ENCODE assay signal across 33 mouse cellular contexts in the genomic region with DNA sequence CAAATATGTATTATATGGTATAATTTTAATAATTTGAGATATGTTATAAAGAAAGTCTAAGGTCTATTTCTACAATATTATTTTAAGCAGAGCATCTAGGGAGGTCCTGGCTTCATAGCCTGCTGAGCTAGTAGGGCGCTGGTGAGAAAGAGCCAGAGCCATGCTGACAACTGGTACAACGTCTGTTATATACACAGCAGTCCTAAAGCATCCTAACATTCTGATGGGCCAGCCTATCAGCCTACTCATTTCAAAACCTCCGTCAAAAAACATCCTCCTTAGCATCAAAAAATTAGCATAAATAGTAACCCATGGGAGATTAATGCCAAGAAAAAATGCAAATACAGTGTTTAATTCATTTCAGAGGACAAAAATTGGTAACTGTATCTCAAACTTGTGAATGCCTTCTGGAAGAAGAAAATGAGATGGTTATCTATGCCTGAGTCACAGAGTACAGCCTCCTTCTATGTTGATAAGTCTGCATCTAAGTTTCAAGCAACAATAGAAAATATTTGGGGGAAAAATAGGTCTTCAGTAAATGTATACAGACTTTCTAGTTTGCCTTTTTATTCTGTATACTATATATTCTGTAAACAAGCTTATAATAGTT. TPM values are rescaled to one million over a fixed set of nuclear protein-coding genes. Genes with fewer than 3 reads are reported as not detected.
DNase-seq lines count a peak whose midpoint lies in the region; ATAC-seq and TF ChIP-seq lines count a peak whose summit lies in the region.
"Had no signal": no experiment of that assay in that cellular context is flagged by ENCODE, and none has a peak within 500 bp of the region (broad histone marks: within the 10 kb centered on the region; RNA-seq: fewer than 3 reads in every experiment).

No protein-coding gene starts in this region.

- no peak overlapping the region for H3K4me3 ChIP-seq in forebrain, embryonic 13.5 days
- no peak overlapping the region for H3K4me3 ChIP-seq in forebrain, embryonic 11.5 days (ENCODE audit: low read depth, low read length)
- H3K4me3 ChIP-seq in forebrain, postnatal 0 days (ENCODE audit: low read depth, low read length), result no peak overlapping the region
- no peak overlapping the region for H3K4me3 ChIP-seq in intestine, postnatal 0 days (ENCODE audit: low read depth, low read length)
- H3K4me3 ChIP-seq: heart, adult 2 months; heart, embryonic 10.5 days; heart, embryonic 13.5 days; hindbrain, embryonic 15.5 days had no signal

- H3K36me3 ChIP-seq in forebrain, embryonic 13.5 days (ENCODE audit: poor library complexity, severe bottlenecking), result peaks cover 19% of the 10 kb centered on the region
- H3K36me3 ChIP-seq in forebrain, embryonic 11.5 days (ENCODE audit: control insufficient read depth, insufficient read depth, low read length), result no peaks in the 10 kb centered on the region
- peaks cover 4% of the 10 kb centered on the region; the same call in 1 of the 2 replicates for H3K36me3 ChIP-seq in forebrain, postnatal 0 days (ENCODE audit: insufficient read depth)
- H3K36me3 ChIP-seq in intestine, postnatal 0 days (ENCODE audit: control insufficient read depth, insufficient read depth), result no peaks in the 10 kb centered on the region
- H3K36me3 ChIP-seq: heart, embryonic 10.5 days had no signal

- H3K9me3 ChIP-seq in forebrain, embryonic 13.5 days (replicated peaks), result no peaks in the 10 kb centered on the region
- H3K9me3 ChIP-seq in forebrain, embryonic 11.5 days (ENCODE audit: control insufficient read depth, low read length), result no peaks in the 10 kb centered on the region
- H3K9me3 ChIP-seq in forebrain, postnatal 0 days (ENCODE audit: low read length), result no peaks in the 10 kb centered on the region
- no peaks in the 10 kb centered on the region for H3K9me3 ChIP-seq in intestine, postnatal 0 days (ENCODE audit: control insufficient read depth)
- H3K9me3 ChIP-seq: heart, embryonic 10.5 days; heart, embryonic 13.5 days; hindbrain, embryonic 15.5 days had no signal

- 79% methylated on average over 3 of the region's 3 CpGs for WGBS in forebrain, embryonic 13.5 days
- 92% methylated on average over 3 of the region's 3 CpGs for WGBS in forebrain, embryonic 11.5 days
- 46% methylated on average over 3 of the region's 3 CpGs for WGBS in forebrain, postnatal 0 days
- 85% methylated on average over 3 of the region's 3 CpGs for WGBS in intestine, postnatal 0 days

- no peak for TF ChIP-seq POLR2A in brain, embryonic 14.5 days (IDR thresholded peaks at IDR 0.05; ENCODE audit: borderline replicate concordance, extremely low read depth, insufficient read depth, insufficient read length, poor library complexity, severe bottlenecking)

- peak; percentile 83 for ATAC-seq in forebrain, embryonic 13.5 days
- ATAC-seq in forebrain, embryonic 11.5 days (replicated peaks; ENCODE audit: low FRiP score), result no peak
- ATAC-seq in frontal cortex, adult (ENCODE audit: low TSS enrichment), result peak; percentile 69
- peak; percentile 76 for ATAC-seq in forebrain, postnatal 0 days
- no peak for ATAC-seq in intestine, postnatal 0 days
- ATAC-seq: Patski had no signal

- H3K4me1 ChIP-seq in forebrain, embryonic 13.5 days, result no peaks in the 10 kb centered on the region
- H3K4me1 ChIP-seq in forebrain, embryonic 11.5 days (replicated peaks; ENCODE audit: control insufficient read depth, insufficient read depth, low read length), result no peaks in the 10 kb centered on the region
- no peaks in the 10 kb centered on the region for H3K4me1 ChIP-seq in forebrain, postnatal 0 days (ENCODE audit: insufficient read depth)
- H3K4me1 ChIP-seq in intestine, postnatal 0 days (replicated peaks; ENCODE audit: control insufficient read depth, insufficient read depth, low read length), result no peaks in the 10 kb centered on the region
- H3K4me1 ChIP-seq: heart, embryonic 10.5 days; heart, embryonic 13.5 days; hindbrain, embryonic 15.5 days had no signal

- no peak for TF ChIP-seq CTCF in brain, embryonic 14.5 days (IDR thresholded peaks at IDR 0.05; ENCODE audit: borderline replicate concordance, extremely low read depth, insufficient read depth, insufficient read length)
- TF ChIP-seq CTCF in forebrain, postnatal 0 days (IDR thresholded peaks at IDR 0.05; ENCODE audit: low read depth), result no peak
- no peak for TF ChIP-seq CTCF in intestine, postnatal 0 days (IDR thresholded peaks at IDR 0.05; ENCODE audit: low read depth)

- no peak overlapping the region for H3K27ac ChIP-seq in forebrain, embryonic 13.5 days
- H3K27ac ChIP-seq in forebrain, embryonic 11.5 days (ENCODE audit: low read depth, low read length), result no peak overlapping the region
- H3K27ac ChIP-seq in forebrain, postnatal 0 days (ENCODE audit: low read depth, low read length), result 0 out of 2 replicates have a peak overlapping the region, but pooled peaks have one; percentile 29
- H3K27ac ChIP-seq in intestine, postnatal 0 days (ENCODE audit: low read depth, low read length), result no peak overlapping the region
- H3K27ac ChIP-seq: heart, adult 2 months; heart, embryonic 10.5 days; heart, embryonic 13.5 days; hindbrain, embryonic 15.5 days had no signal

- no peak overlapping the region for H3K4me2 ChIP-seq in forebrain, embryonic 13.5 days
- no peak overlapping the region for H3K4me2 ChIP-seq in forebrain, embryonic 11.5 days (ENCODE audit: low read depth, low read length, severe bottlenecking)
- no peak overlapping the region for H3K4me2 ChIP-seq in forebrain, postnatal 0 days (ENCODE audit: low read depth)
- H3K4me2 ChIP-seq in intestine, postnatal 0 days (replicated peaks; ENCODE audit: low read depth), result no peak overlapping the region
- H3K4me2 ChIP-seq: heart, embryonic 13.5 days; hindbrain, embryonic 15.5 days had no signal

- no peaks in the 10 kb centered on the region for H3K27me3 ChIP-seq in forebrain, embryonic 13.5 days
- H3K27me3 ChIP-seq in forebrain, embryonic 11.5 days (ENCODE audit: control insufficient read depth, insufficient read depth, low read length), result no peaks in the 10 kb centered on the region
- no peaks in the 10 kb centered on the region for H3K27me3 ChIP-seq in forebrain, postnatal 0 days (ENCODE audit: insufficient read depth, low read length)
- no peaks in the 10 kb centered on the region for H3K27me3 ChIP-seq in intestine, postnatal 0 days (replicated peaks; ENCODE audit: control insufficient read depth, insufficient read depth, low read length)
- H3K27me3 ChIP-seq: heart, embryonic 13.5 days; hindbrain, embryonic 15.5 days; Patski had no signal

- H3K9ac ChIP-seq in forebrain, embryonic 13.5 days, result no peak overlapping the region
- H3K9ac ChIP-seq in forebrain, embryonic 11.5 days (ENCODE audit: low read length), result no peak overlapping the region
- no peak overlapping the region for H3K9ac ChIP-seq in forebrain, postnatal 0 days
- H3K9ac ChIP-seq in intestine, postnatal 0 days (ENCODE audit: low read depth, low read length), result no peak overlapping the region
- H3K9ac ChIP-seq: heart, embryonic 13.5 days; hindbrain, embryonic 15.5 days had no signal

- DNase-seq in forebrain, embryonic 11.5 days (ENCODE audit: low spot score), result no peak
- no peak for DNase-seq in frontal cortex, postnatal 10 days (ENCODE audit: low spot score in 2 of 2)
- peak; percentile 39 for DNase-seq in brain, embryonic 14.5 days (ENCODE audit: low read depth)
- peak; percentile 6 for DNase-seq in forebrain, postnatal 0 days
- no peak for DNase-seq in gastrocnemius, adult 8-10 months (ENCODE audit: low spot score in 2 of 2)
- DNase-seq: adrenal gland, postnatal 10 days; adrenal gland, postnatal 36 days; cerebellum, adult 18-20 months; cerebellum, adult 9-10 months; cerebellum, postnatal 14 days; gastrocnemius, postnatal 10 days; gastrocnemius, postnatal 36 days; heart, adult 2 months; heart, postnatal 14 days; heart, postnatal 4 days; kidney, adult 11 months; kidney, adult 9 months had no signal

RNA-seq across cellular contexts. Expression of a gene that starts 33.6 kb away (rescaled TPM):
- 10.2 and 13.4 TPM in 2 replicates for polyA plus RNA-seq in forebrain, embryonic 13.5 days (2015; fragmentation: Nextera tagmentation; extraction: Ambion mirVana)
- 9.7 and 12.9 TPM in 2 replicates for polyA plus RNA-seq in forebrain, embryonic 11.5 days (2014; fragmentation: Nextera tagmentation; extraction: Ambion mirVana)
- polyA plus RNA-seq in brain, embryonic 14.5 days (2012; rRNA removed), result 12.8 and 13.1 TPM in 2 replicates
- 18.5 and 24.9 TPM in 2 replicates for total RNA-seq in forebrain, postnatal 0 days (2014; rRNA removed)
- polyA plus RNA-seq in forebrain, postnatal 0 days (2015; fragmentation: Nextera tagmentation; extraction: Ambion mirVana), result 11.5 and 14.3 TPM in 2 replicates
- 1 to 10 TPM; 7.9 to 8.7 (median 8.2) TPM for total RNA-seq in gastrocnemius, adult 8-10 months (2022)
- polyA plus RNA-seq in intestine, postnatal 0 days (2015; fragmentation: Nextera tagmentation; extraction: Ambion mirVana), result 3.6 TPM in 2 replicates

RNA-seq across cellular contexts. Expression of a gene that starts 33.6 kb away (rescaled TPM):
- polyA plus RNA-seq in forebrain, embryonic 13.5 days (2015; fragmentation: Nextera tagmentation; extraction: Ambion mirVana), result not detected in 2 replicates
- polyA plus RNA-seq in forebrain, embryonic 11.5 days (2014; fragmentation: Nextera tagmentation; extraction: Ambion mirVana), result not detected in 2 replicates
- not detected in 2 replicates for polyA plus RNA-seq in brain, embryonic 14.5 days (2012; rRNA removed)
- total RNA-seq in forebrain, postnatal 0 days (2014; rRNA removed), result not detected in 2 replicates
- polyA plus RNA-seq in forebrain, postnatal 0 days (2015; fragmentation: Nextera tagmentation; extraction: Ambion mirVana), result 0.08 and 0.24 TPM in 2 replicates
- not detected for total RNA-seq in gastrocnemius, adult 8-10 months (2022)
- not detected in 2 replicates for polyA plus RNA-seq in intestine, postnatal 0 days (2015; fragmentation: Nextera tagmentation; extraction: Ambion mirVana)
- total RNA-seq: adrenal gland, adult 18-20 months; adrenal gland, postnatal 10 days; adrenal gland, postnatal 36 days; ES-E14; gastrocnemius, postnatal 10 days; gastrocnemius, postnatal 36 days; granulocyte monocyte progenitor cell, adult 5-6 weeks; heart, adult 2 months; heart, postnatal 14 days; heart, postnatal 4 days had no signal
- polyA plus RNA-seq: embryonic facial prominence, embryonic 11.5 days; embryonic facial prominence, embryonic 14.5 days; frontal cortex, adult 2 months; heart, adult 2 months; heart, embryonic 10.5 days; heart, embryonic 13.5 days; heart, embryonic 16.5 days; hindbrain, embryonic 11.5 days; hindbrain, embryonic 15.5 days; intestine, embryonic 14.5 days; Patski had no signal

Comparison
In these comparisons a context has a peak if more than half of its experiments do, and no peak if none do; other contexts are left out.
1. ATAC-seq: peak in forebrain, embryonic 13.5 days (single experiment), frontal cortex, adult (single experiment) and forebrain, postnatal 0 days (single experiment); none in forebrain, embryonic 11.5 days (single experiment) and intestine, postnatal 0 days (single experiment).
2. DNase-seq: peak in brain, embryonic 14.5 days (single experiment) and forebrain, postnatal 0 days (single experiment); none in forebrain, embryonic 11.5 days (single experiment), frontal cortex, postnatal 10 days (0 of 2) and gastrocnemius, adult 8-10 months (0 of 2).